Mouse (Mus musculus): ENCODE data around the gene Myom3.

DNA sequence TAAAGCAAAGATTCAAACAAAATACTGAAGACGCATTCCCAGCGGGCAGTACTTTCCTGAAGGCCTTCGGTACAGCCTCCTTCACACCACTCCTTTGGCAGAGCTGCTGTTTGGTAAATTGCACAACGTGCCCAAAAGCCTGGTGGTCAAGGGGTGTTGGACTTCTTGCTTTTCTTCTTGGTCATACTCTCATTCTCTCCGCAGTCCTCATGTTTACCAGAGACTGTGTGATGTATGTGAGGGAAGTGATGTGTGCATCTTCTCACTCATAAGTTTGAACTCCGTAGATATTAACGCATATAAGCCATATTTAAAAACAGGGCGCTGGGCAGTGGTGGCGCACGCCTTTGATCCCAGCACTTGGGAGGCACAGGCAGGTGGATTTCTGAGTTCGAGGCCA lies 95.1 kb downstream of the Myom3 start:
- TF ChIP-seq POLR2A (IDR thresholded peaks at IDR 0.05; ENCODE audit: borderline replicate concordance, insufficient read depth, low read length) (no peak), CTCF (IDR thresholded peaks at IDR 0.05; ENCODE audit: borderline replicate concordance, insufficient read depth, low read depth, low read length) (no peak)
